Mouse (Mus musculus): ENCODE data around the gene Usp22. TPM values are rescaled to one million over a fixed set of nuclear protein-coding genes. Genes with fewer than 3 reads are reported as not detected.
"Not testable (repeated sequence)": the region's sequence is repeated elsewhere in the genome, so short reads cannot be mapped to it uniquely, and the experiment has no call there.

Gene Usp22
- total RNA-seq, 2 experiments from 2014 or later = 26.2 to 27.6 TPM

DNA sequence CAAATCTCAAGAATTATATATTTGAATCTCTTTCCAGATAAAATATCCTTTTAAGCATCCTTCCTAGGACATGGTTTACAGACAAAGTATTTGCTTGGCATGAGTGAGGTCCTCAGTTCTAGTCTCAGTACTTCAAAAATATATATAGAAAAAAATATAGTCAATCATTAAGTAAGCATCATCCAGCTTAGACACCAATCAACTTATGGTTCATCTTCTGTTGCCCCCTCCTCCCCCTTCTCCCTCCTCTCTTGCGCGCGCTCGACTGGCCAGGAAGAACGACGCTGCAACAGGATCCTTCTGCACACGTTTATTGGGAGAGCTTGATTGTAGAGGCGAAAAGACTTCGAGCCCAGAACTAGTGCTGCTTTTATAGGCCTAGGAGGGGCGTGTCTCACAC, 17.3 kb upstream of the Usp22 start:
- DNase-seq = not testable (repeated sequence)

DNA sequence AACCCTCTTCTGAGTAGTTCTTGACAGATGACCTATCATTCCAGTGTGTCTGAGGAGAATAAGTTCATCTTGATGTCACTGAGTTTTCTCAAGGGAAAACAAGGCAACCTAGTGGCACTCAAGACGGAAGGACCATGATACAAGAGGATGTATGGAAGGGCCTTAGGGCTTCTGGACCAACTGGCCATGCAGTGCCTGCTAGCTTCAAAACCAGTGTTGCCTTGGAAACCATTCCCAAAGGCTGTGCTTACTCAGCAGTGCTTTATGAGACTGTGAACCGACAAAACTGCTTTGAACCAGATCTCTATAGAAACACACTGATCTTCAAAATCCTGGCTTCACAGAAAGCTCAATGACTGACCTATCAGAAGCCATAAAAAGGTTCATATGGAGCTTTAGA, 15.9 kb upstream of the Usp22 start:
- DNase-seq = no peak

DNA sequence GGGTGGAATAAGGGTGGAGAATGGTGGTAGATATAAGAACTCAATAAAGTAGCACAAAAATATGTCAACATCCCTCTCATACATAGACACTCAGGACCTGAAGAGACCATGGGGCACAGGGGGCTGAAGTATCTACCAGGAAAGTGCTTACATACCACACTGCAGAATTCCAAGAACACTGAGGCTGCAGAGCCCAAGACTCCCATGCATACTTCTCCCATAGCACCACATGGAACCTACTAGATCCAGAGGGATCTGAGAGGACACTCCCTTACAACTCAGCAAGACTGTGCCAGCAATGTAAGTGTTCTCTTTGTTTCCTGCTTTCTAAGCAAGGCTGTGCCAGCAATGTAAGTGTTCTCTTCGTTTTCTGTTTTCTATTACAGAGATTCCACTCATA, 9.0 kb upstream of the Usp22 start:
- DNase-seq = no peak

DNA sequence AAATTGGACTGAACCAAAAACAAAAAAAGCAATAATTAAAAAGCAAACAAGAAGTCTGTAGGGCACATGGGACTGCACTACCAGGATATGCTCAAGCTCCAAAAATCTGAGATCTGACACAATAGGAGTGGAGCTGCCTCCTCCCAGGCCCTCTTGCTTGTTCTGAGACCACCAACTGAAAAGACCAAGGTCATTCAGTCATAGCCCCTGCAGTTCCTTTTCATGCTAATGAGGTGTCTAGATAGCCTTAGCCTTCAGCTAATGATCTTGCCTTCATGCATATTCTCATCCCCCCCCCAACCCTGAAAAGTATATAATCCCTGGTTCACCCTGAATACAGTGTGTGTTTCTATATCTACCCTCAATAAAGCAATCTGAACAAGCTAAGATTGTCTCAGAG, 6.8 kb upstream of the Usp22 start:
- no peak for DNase-seq

DNA sequence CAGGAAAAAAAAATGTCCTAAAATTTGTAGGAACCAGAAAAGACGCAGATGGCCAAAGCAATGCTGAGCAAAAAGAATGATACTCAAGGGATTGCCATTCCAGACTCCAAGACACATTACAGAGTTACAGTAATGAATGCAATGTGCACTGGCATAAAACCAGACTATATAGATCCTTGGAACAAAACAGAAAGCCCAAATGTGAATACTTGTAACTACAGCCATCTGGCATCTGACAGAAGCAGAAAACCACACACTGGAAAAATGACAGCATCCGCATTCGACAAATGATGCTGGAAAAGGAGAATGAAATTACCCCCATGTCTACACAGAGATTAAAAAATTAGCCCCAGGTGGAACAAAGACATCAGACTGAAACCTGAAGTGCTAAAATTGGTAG, 5.5 kb upstream of the Usp22 start:
- no peak for DNase-seq

DNA sequence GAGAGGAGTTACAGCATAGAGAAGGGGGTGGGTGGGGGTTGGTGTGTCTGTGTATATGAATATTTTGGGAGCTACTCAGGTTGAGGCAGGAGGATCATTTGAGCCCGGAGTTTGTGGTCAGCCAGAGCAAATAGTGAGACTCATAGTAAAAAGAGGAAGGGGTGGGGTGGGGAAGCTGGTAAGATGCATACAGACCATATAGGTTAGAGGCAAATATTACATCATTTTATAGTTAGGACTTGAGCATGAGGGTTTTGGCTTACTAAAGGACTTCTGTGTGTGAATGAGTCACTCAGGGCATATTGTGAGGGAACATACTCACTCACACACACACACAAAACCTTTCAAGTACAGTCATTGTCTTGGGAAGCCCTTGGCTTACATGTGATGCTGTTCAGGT, 1.5 kb upstream of the Usp22 start:
- no peak for DNase-seq

DNA sequence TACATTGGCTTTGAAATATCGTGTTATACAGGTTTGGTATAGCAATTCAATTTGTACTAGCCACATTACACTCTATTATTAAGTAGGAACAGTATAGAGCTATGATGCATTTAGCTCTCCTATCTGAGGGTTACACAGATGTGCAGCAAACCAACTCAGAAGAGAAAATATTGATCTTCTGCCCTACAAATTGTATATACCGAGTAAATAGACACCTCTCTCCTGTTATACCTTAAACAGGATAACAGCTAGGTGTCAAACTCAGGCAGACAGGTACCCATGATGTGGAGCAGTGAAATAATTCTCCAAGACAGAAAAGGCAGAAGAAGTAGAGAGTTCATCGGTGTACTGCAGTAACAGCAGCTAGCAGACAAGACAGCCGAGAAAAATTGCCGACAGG, 923 bp upstream of the Usp22 start:
- DNase-seq = no peak

DNA sequence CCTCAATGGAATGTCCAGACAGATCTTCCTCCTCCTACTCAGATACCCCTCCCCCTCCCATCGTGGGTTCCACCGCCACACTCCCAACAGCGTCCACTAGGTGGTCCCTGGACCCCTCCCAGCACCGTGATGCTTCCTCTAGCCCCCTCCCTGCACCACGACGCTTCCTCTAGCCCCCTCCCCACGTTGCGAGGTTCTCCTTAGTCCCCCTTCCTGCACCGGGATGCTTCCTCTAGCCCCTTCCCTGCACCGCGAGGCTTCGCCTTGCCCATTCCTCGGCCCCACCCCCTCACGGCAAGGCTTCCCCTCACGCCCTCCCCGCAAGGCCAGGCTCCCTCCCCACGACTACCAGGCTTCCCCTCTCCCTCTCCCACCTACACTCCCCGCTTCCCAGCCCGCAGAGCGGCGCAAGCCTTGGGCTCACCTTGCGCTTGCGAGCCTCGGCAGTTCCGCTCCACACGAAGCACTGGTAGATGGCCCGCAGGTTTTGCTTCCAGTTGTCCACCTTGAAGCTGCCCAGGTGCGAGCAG, 499 bp downstream of the Usp22 start:
- DNase-seq = peak in 1 of 2 experiments; percentile 60

DNA sequence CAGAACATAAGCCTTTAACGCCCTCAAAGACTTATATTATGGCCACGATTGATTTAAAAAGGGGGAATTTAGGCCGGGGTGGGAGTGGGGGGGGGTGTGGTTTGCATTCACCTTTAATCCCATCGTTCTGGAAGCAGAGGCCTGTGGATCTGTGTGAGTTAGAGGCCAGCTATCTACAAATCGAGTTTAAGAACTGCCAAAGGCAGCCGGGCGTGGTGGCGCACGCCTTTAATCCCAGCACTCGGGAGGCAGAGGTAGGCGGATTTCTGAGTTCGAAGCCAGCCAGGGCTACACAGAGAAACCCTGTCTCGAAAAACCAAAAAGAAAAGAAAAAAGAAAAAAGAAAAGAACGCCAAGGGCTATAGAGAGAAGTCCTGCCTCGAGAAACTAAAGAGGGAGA, 1.4 kb downstream of the Usp22 start:
- not testable (repeated sequence) for DNase-seq

DNA sequence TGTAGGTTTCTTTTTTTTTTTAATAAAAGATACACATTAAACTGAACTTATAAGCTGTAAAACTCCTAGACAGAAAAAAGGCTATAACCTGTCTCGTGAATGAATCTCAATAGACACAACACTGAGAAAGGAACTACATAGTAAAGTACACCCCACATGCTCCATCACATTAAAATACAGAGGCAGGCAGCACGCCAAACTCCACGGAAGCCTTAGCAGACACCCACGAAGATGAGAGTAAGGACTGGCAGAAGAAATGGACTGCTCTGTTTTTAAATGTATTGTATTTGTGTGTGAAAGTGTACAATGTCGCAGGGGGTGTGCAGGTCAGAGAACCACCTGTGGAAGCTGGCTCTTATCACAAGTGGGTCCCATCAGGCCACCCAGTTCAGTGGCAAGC, 4.7 kb downstream of the Usp22 start:
- DNase-seq = no peak

DNA sequence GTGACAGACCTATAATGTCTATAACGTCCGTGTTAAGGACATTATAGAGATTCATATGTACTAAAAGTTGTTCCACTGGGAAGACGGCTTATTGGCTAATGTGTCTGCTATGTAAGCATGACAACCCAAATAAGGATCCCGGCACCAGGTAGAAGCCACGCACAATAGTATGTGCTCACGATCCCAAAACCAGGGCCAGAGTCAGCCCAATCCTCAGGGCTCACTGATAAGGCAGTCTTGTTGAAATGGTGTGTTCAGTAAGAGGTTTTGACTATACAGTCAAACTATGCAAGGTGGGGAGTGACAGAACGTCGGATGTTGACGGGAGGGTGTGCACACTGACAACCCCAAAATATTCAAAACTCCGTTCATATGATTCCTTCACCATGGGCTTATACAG, 10.0 kb downstream of the Usp22 start:
- no peak for DNase-seq

DNA sequence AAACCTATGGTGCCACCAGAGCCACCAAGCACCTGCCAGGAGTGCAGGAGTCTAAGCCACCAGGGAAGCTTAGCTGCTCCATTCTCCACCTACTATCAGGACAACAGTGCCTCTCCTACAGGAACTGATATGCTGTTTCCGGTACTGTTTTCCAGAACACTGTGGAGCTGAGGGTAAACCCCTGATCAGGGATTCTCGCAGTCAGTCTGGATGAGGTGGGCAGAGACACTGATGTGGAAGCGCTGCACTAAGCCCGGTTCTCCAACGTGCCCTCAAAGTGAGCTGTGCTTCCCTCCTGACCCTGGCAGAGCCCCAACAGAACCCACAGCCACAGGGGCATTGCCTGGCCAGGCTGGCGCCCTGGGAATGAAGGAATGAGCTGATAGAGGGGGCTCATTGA, 10.5 kb downstream of the Usp22 start:
- DNase-seq = no peak

DNA sequence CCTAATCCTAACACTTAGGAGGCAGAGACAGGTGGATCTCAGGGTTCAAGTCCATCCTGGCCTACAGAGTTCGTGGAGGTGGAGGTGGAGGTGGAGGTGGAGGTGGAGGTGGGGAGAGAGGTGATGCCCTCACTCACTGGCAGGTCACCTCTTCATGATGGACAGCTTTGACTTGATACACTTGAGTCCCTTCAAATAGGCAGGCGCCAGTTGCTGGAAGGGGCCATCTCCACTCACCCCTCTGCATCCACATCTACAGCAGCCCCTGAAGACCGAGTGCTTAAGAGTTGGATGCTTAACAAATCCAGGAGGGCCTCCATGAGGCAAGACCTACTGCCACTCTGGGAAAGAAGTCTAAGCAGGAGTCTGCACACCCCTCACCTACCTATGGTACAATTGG, 11.5 kb downstream of the Usp22 start:
- no peak for DNase-seq

DNA sequence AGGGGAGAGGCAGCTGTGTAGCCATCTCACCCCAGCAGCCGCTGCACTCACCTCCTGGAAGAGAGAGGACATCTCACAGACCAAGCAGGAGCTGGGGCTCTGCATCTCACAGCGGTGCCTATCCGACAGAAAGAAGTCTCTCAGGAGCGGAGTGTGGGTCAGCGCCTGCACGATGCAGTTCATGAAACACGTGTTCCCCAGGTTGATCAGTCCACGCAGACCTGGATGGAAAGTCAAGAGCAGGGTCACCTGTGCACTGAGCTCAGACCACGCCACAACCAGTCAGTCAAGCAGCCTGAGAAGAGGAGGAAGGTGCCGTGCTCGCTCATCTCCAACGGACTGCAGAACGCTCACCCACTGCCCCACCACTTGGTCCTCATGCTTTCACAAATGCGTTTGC, 12.1 kb downstream of the Usp22 start:
- DNase-seq = no peak

DNA sequence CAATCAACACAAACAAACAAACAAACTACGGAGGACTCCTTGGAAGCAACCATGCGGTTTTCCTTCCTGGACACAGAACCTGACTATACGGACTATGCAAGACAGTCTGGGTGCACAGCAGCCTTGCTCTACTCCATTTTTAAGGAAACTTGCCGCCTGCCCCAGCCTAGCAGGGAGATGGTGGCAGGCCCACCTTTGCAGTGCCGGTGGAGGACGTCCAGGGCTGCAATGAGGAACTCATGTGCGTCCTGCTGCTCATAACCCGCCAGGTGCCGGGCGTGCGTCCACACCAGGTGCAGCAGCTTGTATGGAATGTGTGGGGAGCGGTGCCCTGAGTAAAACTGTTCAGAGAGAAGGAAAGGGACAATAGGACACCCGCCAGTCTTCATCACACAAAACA, 13.7 kb downstream of the Usp22 start:
- no peak for DNase-seq

DNA sequence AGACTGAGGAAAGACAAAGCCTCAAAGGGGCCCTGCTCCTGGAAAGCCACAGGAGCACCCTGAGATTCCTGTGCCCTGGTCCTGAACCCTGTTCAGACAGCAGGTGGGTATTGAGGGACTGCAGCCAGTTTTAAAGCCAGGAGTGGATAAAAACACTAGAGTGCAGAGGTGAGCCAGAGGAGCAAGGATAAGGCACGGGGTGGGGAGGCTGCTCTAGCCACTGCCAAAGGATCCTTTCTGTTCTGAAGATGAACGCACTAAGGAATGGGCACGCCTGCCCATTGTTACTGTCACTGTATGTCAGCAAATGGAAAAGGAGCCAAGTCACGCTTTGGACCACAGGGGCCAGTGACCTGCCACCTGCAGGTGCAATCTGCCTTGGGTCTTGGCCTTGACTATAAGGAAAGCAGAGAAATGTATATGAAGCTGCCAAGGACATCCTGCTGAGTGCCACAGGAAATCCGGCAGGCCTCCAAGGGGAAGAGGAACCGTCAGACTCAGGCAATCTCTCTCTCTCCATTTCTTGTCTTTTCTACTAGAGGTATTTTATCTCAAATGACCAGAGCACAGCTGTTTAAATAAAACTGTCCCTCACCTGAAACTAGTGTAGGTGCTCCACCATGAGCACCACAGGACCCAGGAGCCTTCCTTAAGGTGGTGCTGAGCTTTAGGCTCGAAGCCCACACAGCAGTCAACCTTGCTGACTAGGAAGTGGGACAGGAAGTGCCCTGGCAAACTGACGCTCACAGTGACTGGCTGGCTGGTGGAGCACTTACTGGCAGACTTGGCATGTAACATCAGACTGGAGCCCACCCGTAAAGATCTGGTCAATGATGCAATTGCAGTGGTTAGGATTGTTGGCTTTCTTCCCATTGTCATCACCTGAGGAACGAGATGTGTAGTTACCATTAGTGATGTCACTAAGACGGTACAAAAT, 14.8 kb downstream of the Usp22 start:
- DNase-seq = no peak

DNA sequence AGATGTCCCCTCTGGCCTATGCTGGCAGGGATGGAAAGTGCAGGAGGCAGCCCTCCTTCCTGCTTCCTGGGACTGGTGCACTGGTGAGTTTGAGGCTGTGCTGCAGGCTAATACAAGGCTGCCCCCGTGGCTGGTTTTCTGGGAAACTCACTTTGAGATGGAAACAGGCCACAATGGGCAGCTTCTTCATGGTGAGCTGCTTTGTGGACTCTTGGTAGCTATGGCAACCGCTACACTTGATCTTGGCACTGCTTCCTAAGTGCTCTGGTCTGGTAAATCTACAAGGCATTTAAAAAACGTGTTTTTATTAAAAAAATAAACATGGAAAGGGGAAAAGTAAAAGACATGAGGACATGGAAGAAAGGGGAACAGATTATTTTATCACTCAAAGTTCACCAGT, 16.7 kb downstream of the Usp22 start:
- DNase-seq = no peak

DNA sequence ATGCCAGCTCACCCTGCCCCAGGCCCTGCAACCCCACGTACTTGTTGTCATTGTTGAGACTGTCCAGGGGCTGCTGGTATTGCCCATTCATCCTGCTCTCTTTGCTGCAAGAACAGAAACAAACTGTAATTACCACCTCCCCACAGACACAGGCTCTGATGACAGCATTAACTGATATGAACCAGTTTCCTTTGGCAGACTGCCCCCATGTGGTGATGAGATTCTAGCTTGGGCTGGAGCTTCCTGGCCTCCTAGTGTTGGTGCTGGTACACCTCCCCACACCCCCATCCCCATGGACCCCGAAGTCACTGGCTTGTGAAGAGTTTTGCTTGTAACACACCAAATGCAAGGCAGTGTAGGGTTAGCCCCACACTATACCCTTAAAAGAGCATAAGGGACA, 19.1 kb downstream of the Usp22 start:
- peak; percentile 27 to 52 for DNase-seq

DNA sequence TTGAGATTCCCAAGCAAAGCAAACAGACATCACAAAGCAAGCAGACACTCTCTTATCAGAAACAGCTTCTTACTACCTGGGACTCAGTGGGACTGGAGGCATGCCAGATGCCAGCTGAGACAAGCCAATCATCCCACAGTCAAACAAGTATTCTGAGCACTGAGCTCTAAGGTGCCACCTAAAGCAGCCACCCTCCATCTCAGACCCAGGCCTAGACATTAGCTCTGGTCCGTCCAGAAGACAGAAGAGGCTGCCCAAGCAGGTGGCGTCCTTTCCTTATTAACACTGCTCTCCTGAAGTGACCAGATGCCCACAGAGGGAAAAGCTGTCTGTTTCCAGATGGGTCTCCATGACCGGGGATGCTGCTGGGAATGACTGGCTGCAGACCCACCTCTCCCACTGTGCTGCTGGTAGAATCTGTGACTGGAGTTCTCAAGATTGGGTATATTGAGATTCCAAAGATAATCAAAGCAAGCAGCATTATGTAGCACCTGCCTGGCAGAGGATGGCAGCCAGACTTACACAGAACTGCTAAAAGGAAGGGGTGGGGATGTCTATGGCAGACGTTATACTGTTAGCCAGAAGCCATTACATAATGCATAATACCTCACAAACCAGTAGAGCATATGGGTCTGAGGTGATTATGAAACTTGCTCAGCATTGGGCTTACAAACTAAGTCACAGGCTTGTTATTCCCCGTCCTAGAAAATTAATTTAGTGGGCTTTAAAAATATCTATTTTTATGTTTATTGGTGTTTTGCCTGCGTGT, 24.4 kb downstream of the Usp22 start:
- no peak for DNase-seq

DNA sequence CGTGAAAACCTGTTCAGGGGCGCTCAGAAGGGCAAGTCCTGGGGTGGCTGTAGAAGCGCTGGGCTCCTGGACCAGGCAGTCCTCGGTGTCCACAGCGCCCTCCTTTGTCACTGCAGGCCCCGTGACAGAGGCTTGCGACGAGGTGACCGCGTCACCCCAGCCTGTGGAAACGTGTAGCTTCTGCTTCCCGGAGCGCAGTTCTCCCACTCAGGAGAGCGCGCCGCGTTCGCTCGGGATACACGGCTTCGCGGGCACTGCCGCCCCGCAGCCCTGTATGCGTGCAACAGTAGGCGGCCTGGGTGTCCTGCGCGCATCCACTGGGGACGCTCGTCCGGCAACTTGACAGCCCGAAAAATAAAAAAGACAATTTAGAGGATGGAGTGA, 27.6 kb downstream of the Usp22 start:
- peak in 1 of 2 experiments; percentile 22 for DNase-seq

DNA sequence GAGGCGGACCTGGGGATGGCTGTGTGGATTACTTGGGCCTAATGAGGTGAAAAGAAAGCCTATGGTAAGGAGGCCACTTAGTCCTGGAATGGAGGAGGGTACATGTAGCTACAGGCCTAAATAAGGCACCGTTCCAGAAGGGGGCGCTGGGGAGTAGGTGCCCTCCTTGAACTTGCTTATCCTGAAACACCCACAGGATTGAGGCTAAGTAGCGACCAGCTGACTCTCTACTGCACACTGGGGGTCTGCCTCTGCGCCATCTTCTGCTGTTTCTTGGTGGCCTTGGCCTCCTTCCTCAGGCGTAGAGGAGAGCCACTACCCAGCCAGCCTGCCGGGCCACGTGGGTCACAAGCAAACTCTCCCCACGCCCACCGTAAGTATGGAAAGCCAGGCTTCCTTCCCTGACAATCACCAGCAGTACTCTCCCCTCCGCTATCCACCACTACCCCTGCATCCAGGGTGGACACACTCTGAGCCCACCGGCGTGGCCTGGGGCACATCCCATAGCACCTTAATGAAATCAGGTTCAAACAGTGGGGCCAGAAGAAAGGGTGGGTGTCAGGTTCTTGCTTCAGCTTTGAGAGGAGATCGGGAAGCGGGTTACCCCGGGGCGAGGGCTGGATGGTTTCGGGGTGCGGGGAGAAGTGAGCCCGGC, 28.1 kb downstream of the Usp22 start:
- peak in 1 of 2 experiments; percentile 24 for DNase-seq

DNA sequence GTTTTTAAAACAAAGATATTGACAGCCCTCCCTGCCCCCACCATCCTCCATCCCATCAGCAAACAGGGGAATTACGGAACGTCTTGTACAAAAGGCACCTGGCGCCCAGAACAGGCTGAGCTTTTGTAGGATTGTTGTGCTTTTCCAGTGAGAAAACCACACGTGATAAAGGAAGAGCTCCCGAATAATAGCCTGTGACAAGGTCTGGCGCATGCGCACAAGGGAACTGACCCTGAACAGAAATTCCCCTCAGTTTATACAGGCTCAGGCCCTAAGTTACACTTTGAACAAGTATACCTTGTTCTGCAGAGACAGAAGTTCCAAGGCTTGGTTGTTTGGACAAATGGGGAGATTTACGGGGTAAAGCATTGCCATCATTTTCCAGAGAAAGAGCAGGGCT, 29.3 kb downstream of the Usp22 start:
- DNase-seq = no peak

Measured in heart, adult 18-20 months (tissue).